Mouse (Mus musculus) forebrain, embryonic 16.5 days (tissue): ENCODE results near the gene Taf3. TPM values are rescaled to one million over a fixed set of nuclear protein-coding genes. Genes with fewer than 3 reads are reported as not detected.

ENCODE experiments used
- ATAC-seq: fragments of 200-750 bp; cut with Nextera tagmentation; 2 replicates; pipeline ENCODE4 v1.8.0; 2017; ENCODE audit warnings: mild to moderate bottlenecking, moderate library complexity
- H3K27ac ChIP-seq: fragments of 300-500 bp; sonication (generic); 2 replicates; pipeline ENCODE4 v1.5.1; 2014; ENCODE audit warnings: low read length, control low read depth
- H3K27me3 ChIP-seq: fragments of 300-500 bp; sonication (generic); replicated peaks from 2 replicates; pipeline ENCODE4 v1.6.1; 2014; ENCODE audit warnings: low read length; ENCODE audit not compliant: control insufficient read depth, insufficient read depth
- H3K36me3 ChIP-seq: fragments of 300-500 bp; sonication (generic); 2 replicates; pipeline ENCODE4 v1.6.1; 2014; ENCODE audit not compliant: control insufficient read depth, insufficient read depth
- H3K4me1 ChIP-seq: fragments of 300-500 bp; sonication (generic); replicated peaks from 2 replicates; pipeline ENCODE4 v1.6.1; 2014; ENCODE audit warnings: low read length; ENCODE audit not compliant: control insufficient read depth, insufficient read depth
- H3K4me2 ChIP-seq: fragments of 300-500 bp; sonication (generic); 2 replicates; pipeline ENCODE4 v1.6.1; 2014; ENCODE audit warnings: mild to moderate bottlenecking, low read length, control low read depth
- H3K4me3 ChIP-seq: fragments of 300-500 bp; sonication (generic); replicated peaks from 2 replicates; pipeline ENCODE4 v1.5.1; 2014; ENCODE audit warnings: mild to moderate bottlenecking, low read length, control low read depth
- H3K9ac ChIP-seq: fragments of 300-500 bp; sonication (generic); replicated peaks from 2 replicates; pipeline ENCODE4 v1.6.1; 2014; ENCODE audit warnings: low read depth, low read length, control low read depth
- H3K9me3 ChIP-seq: fragments of 300-500 bp; sonication (generic); 2 replicates; pipeline ENCODE4 v1.6.1; 2016; ENCODE audit warnings: low read length; ENCODE audit not compliant: control insufficient read depth
- WGBS: fragments of 180-500 bp; shearing (Covaris S2); extraction: QIAGEN DNeasy Blood & Tissue Kit; methylation state at CpG from one replicate; pipeline ENCODE4 v1.1.7; 2014; 5-methylcytosine and 5-hydroxymethylcytosine counted together
- polyA plus RNA-seq: library from polyadenylated mRNA; unstranded; fragments of >200 nt; fragmentation: Nextera tagmentation; extraction: Ambion mirVana; gene quantifications from 2 replicates; pipeline ENCODE4 v1.2.1, GENCODE M21; 2015

Gene Taf3
- polyA plus RNA-seq, 1 experiment from 2014 or later: 14.3 TPM

DNA sequence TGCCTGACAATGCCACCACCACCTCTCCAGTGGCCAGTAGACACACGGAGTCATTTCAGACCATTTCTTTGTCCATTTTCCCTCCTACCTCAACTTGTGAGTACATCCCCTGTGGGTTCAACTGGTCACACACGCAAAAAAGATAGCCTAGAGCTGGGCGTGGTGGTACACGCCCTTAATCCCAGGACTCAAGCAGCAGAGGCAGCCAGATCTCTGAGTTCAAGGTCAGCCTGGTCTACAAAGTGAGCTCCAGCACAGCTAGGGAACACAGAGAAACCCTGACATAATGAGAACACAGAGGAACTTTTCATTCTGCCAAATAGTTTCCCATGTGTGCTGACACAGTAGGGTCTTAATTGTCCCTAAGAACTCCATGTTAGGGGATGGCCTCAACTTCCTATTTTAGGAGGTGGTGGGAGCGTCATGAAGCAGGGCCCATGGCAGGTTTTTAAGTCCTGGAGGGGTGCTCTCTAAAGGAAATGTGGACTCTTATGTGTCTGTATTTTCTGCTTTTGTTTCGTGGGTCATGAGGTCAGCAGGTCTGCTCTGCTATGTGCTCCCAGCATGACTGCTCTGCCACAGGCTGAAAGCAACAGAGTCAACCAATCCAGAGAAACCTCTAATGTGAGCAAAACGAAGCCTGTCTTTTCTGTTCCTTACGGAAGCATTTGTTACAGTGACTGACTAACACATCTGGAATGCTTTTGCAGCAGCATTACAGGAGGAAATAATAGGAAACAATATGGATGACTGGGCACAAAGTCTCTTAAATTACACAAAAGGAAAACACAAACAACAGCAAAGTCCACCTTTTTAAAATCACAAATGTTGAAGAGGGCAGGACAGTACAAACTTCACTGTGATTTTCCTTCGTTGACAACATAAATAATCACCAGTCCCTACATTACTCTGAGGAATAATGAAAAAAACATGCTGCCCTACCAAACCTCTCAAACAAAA lies 92.5 kb downstream of the Taf3 start:
- ATAC-seq: no peak
- no peak overlapping the region for H3K27ac ChIP-seq
- no peak overlapping the region for H3K9ac ChIP-seq
- 57% methylated on average over 9 of the region's 9 CpGs for WGBS
- no peak overlapping the region for H3K4me3 ChIP-seq
- no peaks in the 10 kb centered on the region for H3K9me3 ChIP-seq
- no peaks in the 10 kb centered on the region for H3K36me3 ChIP-seq
- H3K4me2 ChIP-seq: no peak overlapping the region
- H3K4me1 ChIP-seq: no peaks in the 10 kb centered on the region
- no peaks in the 10 kb centered on the region for H3K27me3 ChIP-seq

DNA sequence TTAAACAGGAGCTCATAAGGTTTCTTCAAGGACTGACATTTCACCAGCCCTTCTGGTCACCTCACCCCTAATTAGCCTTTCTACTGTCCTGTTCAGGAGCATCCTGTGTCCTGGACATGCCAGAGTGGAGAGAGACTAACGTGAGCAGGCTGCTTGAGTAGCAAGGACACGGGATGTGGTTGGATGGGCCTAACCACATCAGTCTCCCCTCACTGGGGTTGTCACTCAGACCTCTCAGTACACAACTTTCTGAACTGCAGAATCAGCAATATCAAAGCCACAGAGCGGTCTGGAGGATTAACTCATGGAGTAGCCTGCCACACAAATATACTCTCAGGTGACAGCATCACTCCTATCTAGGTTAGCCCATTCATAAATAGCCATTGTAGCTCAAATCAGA lies 101.7 kb downstream of the Taf3 start:
- Histone ChIP-seq H3K27ac (no peak overlapping the region), H3K4me2 (no peak overlapping the region), H3K27me3 (no peaks in the 10 kb centered on the region), H3K4me3 (no peak overlapping the region), H3K9ac (no peak overlapping the region), H3K9me3 (no peaks in the 10 kb centered on the region), H3K4me1 (no peaks in the 10 kb centered on the region), H3K36me3 (no peaks in the 10 kb centered on the region)
- WGBS: 86% methylated on average over 3 of the region's 3 CpGs
- ATAC-seq: no peak

DNA sequence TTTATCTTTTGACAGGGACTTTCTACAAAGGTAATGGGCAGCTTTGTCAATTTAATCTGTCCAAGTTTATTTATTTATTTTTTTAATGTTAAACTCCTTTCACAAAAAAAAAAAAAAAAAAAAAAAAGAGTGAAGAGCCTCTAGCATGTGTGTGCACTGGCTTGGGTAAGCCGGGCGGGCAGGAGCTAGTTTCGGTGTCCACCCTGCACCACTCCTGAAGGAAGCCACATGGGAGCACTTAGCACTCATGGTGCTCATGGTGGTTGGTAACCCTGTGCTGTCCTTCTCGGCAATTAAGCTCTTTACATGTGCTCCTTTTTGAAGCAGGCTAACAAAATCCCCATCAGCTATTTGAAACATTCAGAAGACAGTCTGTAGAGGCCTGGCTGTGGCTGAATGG lies 102.8 kb downstream of the Taf3 start:
- no peaks in the 10 kb centered on the region for H3K36me3 ChIP-seq
- no peak overlapping the region for H3K9ac ChIP-seq
- no peak overlapping the region for H3K27ac ChIP-seq
- WGBS: 87% methylated on average over 4 of the region's 4 CpGs
- H3K4me1 ChIP-seq: no peaks in the 10 kb centered on the region
- no peak for ATAC-seq
- H3K27me3 ChIP-seq: no peaks in the 10 kb centered on the region
- H3K9me3 ChIP-seq: no peaks in the 10 kb centered on the region
- H3K4me2 ChIP-seq: no peak overlapping the region
- H3K4me3 ChIP-seq: no peak overlapping the region

DNA sequence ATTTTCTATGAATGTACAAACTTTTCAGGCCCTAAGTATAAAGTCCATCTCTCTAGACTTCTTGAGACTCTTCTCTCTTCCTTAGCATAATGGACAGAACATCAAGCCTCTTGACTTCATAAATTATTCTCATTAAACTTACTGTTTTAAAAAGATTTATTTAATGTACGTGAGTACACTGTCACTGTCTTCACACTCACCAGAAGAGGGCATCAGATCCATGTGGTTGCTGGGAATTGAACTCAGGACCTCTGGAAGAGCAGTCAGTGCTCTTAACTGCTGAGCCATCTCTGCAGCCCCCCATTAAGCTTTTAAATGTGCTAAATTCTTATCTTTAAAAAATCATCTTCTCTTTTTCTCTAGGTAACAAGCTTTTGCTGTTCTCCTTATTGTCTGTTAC lies 105.4 kb downstream of the Taf3 start:
- Histone ChIP-seq H3K4me3 (no peak overlapping the region), H3K9ac (no peak overlapping the region), H3K9me3 (no peaks in the 10 kb centered on the region), H3K36me3 (no peaks in the 10 kb centered on the region), H3K4me2 (no peak overlapping the region), H3K4me1 (no peaks in the 10 kb centered on the region), H3K27ac (no peak overlapping the region), H3K27me3 (no peaks in the 10 kb centered on the region)
- no peak for ATAC-seq
- 64% methylated on average over 1 of the region's 1 CpGs for WGBS

DNA sequence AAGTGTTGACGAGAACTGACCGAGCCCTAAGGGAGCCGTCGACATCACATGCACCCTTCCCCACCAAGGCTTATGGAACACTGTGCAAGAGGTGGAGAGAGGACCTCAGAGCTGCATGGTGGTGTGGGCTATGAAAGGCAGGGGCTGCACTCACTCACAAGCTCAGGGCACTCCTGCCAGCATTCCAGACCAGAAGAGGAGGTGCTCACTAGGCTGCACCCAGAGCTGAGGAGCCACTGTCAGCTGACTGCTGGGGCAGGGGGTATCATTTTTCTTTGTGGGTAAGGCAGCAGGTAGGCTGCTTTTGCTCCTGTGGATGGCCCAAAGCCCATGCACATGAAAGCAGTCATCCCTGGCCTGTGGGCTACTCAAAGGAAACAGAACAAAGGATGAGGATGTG lies 109.1 kb downstream of the Taf3 start:
- WGBS: 98% methylated on average over 4 of the region's 4 CpGs
- Histone ChIP-seq H3K27me3 (no peaks in the 10 kb centered on the region), H3K27ac (no peak overlapping the region), H3K4me2 (no peak overlapping the region), H3K36me3 (no peaks in the 10 kb centered on the region), H3K9me3 (no peaks in the 10 kb centered on the region), H3K9ac (no peak overlapping the region), H3K4me1 (no peaks in the 10 kb centered on the region), H3K4me3 (no peak overlapping the region)
- ATAC-seq: no peak

DNA sequence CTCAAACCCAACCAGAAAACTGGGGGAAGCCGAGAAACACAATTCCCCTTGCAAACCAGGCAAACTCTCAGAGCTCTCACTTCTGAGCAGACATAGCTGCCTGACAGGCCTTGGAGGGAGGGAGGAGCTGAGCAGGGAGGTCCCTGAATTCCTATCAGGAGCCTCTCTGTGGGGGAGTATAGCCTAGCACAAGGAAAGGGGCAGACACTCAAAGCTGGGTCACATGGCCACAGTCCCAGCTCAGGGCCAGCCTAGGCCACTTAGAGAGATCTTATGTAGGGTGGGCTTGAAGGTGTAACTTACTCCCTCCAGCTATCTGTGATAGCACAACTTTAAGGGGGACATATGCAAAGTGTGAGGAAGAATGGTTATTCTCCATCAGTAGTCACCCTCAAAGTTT lies 112.4 kb downstream of the Taf3 start:
- Histone ChIP-seq H3K9me3 (no peaks in the 10 kb centered on the region), H3K4me1 (no peaks in the 10 kb centered on the region), H3K36me3 (no peaks in the 10 kb centered on the region), H3K4me2 (no peak overlapping the region), H3K9ac (no peak overlapping the region), H3K4me3 (no peak overlapping the region), H3K27me3 (no peaks in the 10 kb centered on the region), H3K27ac (no peak overlapping the region)
- 17% methylated on average over 1 of the region's 1 CpGs for WGBS
- no peak for ATAC-seq

DNA sequence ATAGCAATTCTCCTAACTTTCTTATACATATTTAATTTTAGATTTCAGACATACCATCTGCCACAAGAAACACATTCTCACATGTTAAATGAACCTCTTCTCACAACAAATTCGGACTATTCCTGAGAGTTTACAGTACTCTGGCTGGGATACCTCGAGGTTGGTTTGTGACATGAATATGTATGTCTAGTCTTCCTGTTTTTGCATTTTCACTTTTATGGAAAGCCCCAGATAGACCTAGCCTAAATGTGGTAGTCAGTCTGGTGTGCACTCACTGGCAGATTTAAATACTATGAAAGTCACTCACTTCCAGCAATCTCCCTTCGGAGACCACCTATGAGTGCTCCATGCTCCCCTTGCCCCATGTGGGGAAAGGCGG lies 121.5 kb downstream of the Taf3 start:
- Histone ChIP-seq H3K36me3 (no peaks in the 10 kb centered on the region), H3K27me3 (no peaks in the 10 kb centered on the region), H3K4me3 (no peak overlapping the region), H3K27ac (no peak overlapping the region), H3K4me2 (no peak overlapping the region), H3K9me3 (no peaks in the 10 kb centered on the region), H3K4me1 (peaks cover 11% of the 10 kb centered on the region), H3K9ac (no peak overlapping the region)
- ATAC-seq: peak; percentile 45
- WGBS: 43% methylated on average over 4 of the region's 4 CpGs

DNA sequence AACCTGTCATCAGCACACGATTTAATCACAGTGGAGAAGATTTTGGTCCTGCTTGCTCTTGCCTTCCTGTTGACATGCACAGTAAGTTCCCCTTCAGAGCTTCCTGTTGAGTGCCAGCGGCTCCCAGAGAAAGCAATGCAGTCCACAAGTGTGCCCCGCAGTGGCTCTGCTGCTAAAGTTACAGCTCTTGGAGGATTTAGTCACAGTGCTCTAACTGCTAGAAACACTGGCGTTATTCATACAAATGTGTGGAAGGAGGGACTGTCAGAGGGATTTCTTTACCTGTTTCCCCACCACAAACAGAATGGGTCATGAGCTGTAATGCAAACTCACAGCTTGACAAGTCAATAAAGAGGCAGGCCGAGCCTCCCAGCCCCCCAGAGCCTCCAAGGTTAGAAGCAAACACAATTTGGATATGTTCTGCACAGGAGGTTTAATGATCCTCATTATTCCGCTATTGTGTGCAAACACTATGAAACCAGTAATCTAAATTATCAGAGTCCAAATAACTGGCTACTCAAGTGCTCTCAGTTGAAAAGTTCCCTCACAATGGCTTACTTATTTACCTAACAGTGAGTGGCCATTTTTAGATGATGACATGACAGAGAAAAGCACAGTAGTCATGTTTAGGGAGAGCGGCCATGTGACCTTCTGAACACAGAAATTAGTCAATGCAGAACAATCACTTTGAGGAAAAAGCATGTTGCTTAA lies 122.0 kb downstream of the Taf3 start:
- ATAC-seq: peak; percentile 72
- H3K4me2 ChIP-seq: no peak overlapping the region
- no peaks in the 10 kb centered on the region for H3K9me3 ChIP-seq
- H3K27me3 ChIP-seq: no peaks in the 10 kb centered on the region
- WGBS: 14% methylated on average over 7 of the region's 7 CpGs
- H3K9ac ChIP-seq: no peak overlapping the region
- H3K4me3 ChIP-seq: no peak overlapping the region
- peaks cover 11% of the 10 kb centered on the region for H3K4me1 ChIP-seq
- no peak overlapping the region for H3K27ac ChIP-seq
- H3K36me3 ChIP-seq: no peaks in the 10 kb centered on the region

DNA sequence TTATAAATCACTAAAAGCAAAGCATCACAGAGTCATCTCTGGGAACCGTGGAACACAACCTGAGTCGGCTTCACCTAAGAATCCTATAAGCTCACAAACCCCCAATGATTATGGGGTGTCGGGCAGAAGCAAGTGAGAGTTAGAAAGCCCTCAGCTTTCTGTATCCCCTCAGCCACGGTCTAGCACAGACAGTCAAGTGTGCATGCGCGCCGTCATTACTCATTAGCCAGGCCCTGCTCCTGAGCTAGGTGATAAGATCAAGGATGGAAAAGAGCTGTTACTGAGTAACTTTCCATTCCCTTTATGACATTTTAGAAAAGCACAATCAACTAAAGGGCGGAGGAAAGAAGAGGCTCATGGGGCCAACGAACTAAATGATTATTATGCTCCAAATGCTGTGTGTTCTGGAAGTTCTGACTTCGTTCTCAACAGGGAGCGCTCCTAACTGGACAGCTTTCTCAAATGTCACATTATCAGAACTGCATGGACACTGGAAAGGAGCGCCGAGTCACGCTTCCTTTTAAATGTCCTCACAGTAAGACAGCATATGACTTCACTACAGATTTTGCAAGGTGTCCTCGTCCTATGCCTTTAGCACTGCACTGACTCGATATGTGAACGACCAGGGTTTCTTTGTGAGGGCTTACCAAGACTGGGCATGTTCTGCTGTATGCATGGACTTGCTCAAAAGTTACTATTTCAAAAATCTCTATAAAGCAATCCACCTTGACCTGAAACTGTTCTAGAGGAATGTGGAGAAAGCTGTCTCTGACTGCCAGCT lies 129.5 kb downstream of the Taf3 start:
- Histone ChIP-seq H3K4me1 (no peaks in the 10 kb centered on the region), H3K9ac (no peak overlapping the region), H3K27ac (no peak overlapping the region), H3K27me3 (no peaks in the 10 kb centered on the region), H3K4me2 (no peak overlapping the region), H3K4me3 (no peak overlapping the region), H3K36me3 (0 out of 2 replicates have a peak, but pooled peaks cover 5% of the 10 kb centered on the region), H3K9me3 (no peaks in the 10 kb centered on the region)
- 95% methylated on average over 17 of the region's 17 CpGs for WGBS
- no peak for ATAC-seq
